Mouse (Mus musculus) embryonic facial prominence, embryonic 10.5 days (tissue): ENCODE data around the gene Carmil3. TPM values are rescaled to one million over a fixed set of nuclear protein-coding genes. Genes with fewer than 3 reads are reported as not detected.
A peak's percentile ranks its signal among the peaks of the same experiment; 100 is the strongest.

Experiments used
- DNase-seq: peaks from one replicate; pipeline ENCODE4 v3.0.0-alpha.2; 2017; ENCODE audit warnings: low spot score
- H3K27ac ChIP-seq: fragments of 300-500 bp; sonication (generic); replicated peaks from 2 replicates; pipeline ENCODE4 v1.5.1; 2016; ENCODE audit warnings: mild to moderate bottlenecking
- H3K27me3 ChIP-seq: fragments of 300-500 bp; sonication (generic); replicated peaks from 2 replicates; pipeline ENCODE4 v1.6.1; 2016; ENCODE audit warnings: low read depth, mild to moderate bottlenecking; ENCODE audit not compliant: poor library complexity, severe bottlenecking
- H3K36me3 ChIP-seq: fragments of 300-500 bp; sonication (generic); replicated peaks from 2 replicates; pipeline ENCODE4 v1.6.1; 2016; ENCODE audit warnings: mild to moderate bottlenecking, moderate library complexity
- H3K4me1 ChIP-seq: fragments of 300-500 bp; sonication (generic); 2 replicates; pipeline ENCODE4 v1.6.1; 2016
- H3K4me3 ChIP-seq: fragments of 300-500 bp; sonication (generic); 2 replicates; pipeline ENCODE4 v1.5.1; 2016; ENCODE audit warnings: mild to moderate bottlenecking, moderate library complexity
- H3K9me3 ChIP-seq: fragments of 300-500 bp; sonication (generic); 2 replicates; pipeline ENCODE4 v1.6.1; 2016; ENCODE audit warnings: mild to moderate bottlenecking
- WGBS: fragments of 180-500 bp; shearing (Covaris S2); methylation state at CpG from one replicate; pipeline ENCODE4 v1.1.7; 2016; 5-methylcytosine and 5-hydroxymethylcytosine counted together
- polyA plus RNA-seq: library from polyadenylated mRNA; unstranded; fragments of >200 nt; fragmentation: Nextera tagmentation; extraction: Ambion mirVana; gene quantifications from 2 replicates; pipeline ENCODE4 v1.2.1, GENCODE M21; 2016

The Carmil3 gene
- polyA plus RNA-seq, 1 experiment from 2014 or later, result 3.5 TPM

DNA sequence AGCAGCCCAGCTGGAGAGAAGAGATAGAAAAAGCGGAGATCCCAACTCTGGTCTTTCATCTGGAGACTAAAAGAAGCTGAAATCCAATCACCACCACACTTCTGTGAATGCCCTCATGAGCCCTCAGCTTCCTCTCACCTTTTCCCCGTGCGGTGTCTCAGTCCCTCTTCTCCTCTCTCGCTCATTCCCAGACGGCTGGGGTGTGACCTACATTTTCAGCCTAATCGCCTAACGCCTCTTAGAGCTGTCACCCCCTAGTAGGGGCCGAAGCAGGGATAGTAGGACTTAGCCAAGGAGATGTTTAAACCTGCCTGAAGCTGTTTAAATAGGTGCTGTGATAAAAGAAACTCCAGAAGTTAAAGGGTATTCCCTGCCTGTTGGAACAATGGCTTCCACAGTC lies 34.3 kb downstream of the Carmil3 start, which contains the start of gene Nrl:
Gene Nrl, minus strand, starts transcription at position 197 of the 400 bp plus-strand sequence.
- WGBS, result 38% methylated on average over 8 of the region's 8 CpGs
- no peaks in the 10 kb centered on the region for H3K9me3 ChIP-seq
- H3K4me3 ChIP-seq, result no peak within 1 kb of the TSS
- no peaks in the 10 kb centered on the region for H3K36me3 ChIP-seq
- DNase-seq, result no peak
- no peak within 1 kb of the TSS for H3K27ac ChIP-seq
- H3K27me3 ChIP-seq, result peaks cover 60% of the 10 kb centered on the region
- H3K4me1 ChIP-seq, result peaks cover 13% of the 10 kb centered on the region

- no peak overlapping the region for H3K27ac ChIP-seq
- WGBS, result 80% methylated on average over 2 of the region's 2 CpGs
- no peaks in the 10 kb centered on the region for H3K9me3 ChIP-seq
- peaks cover 48% of the 10 kb centered on the region for H3K27me3 ChIP-seq
- H3K4me1 ChIP-seq, result no peaks in the 10 kb centered on the region
- DNase-seq, result no peak
- no peak overlapping the region for H3K4me3 ChIP-seq
- H3K36me3 ChIP-seq, result no peaks in the 10 kb centered on the region
These were observed 36.2 kb downstream of the Carmil3 start for GRCm38 (mm10) chr14:55526674-55527073.

DNA sequence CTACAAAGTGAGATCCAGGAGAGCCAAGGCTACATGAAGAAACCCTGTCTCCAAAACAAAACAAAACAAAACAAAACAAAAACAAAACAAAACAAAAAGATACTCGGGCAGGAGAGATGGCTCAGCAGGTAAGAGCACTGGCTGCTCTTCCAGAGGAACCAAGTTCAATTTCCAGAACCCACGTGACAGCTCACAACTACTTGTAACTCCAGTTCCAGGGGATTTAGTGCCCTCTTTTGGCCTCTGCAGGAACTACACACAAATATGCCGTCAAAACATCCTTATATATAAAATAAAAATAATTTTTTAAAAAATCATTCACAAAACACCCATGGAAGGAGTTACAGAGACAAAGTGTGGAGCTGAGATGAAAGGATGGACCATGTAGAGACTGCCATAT lies 37.5 kb downstream of the Carmil3 start:
- DNase-seq, result peak; percentile 26
- no peak overlapping the region for H3K4me3 ChIP-seq
- WGBS, result 22% methylated on average over 3 of the region's 3 CpGs
- H3K36me3 ChIP-seq, result no peaks in the 10 kb centered on the region
- H3K27me3 ChIP-seq, result peaks cover 35% of the 10 kb centered on the region
- H3K9me3 ChIP-seq, result no peaks in the 10 kb centered on the region
- H3K4me1 ChIP-seq, result no peaks in the 10 kb centered on the region
- no peak overlapping the region for H3K27ac ChIP-seq

DNA sequence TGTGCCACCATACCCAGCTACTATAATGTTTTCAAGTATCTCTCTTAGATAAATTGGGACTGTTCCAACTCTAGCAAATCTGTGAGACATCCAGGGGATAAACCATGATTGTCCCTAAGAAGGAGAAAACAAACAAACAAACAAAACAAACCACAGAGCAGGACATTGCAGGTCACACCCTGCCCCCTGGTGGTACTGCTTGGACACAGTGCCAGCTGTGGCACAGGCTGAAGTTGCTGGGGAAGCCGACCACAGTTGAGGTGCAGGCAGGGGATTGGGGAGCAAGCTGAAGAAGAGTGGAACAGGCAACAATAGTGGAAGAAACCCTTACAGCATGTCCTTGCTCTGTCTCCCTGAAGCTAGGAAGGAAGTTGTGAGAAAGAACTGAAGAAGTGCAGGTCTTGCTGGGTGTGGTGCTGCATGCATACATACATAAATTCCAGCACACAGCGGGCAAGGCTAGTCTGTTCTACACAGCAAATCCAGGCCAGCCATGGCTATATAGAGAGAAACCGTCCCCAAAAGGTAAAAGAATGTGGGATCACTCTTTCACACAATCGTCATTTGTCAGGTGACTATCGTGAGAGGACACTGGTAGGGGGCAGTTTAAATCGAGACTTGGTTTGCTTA lies 45.8 kb downstream of the Carmil3 start:
- peak; percentile 43 for DNase-seq
- Histone ChIP-seq H3K36me3 (no peaks in the 10 kb centered on the region), H3K27ac (no peak overlapping the region), H3K9me3 (no peaks in the 10 kb centered on the region), H3K4me3 (no peak overlapping the region), H3K4me1 (peaks cover 18% of the 10 kb centered on the region), H3K27me3 (0 out of 2 replicates have a peak, but pooled peaks cover 6% of the 10 kb centered on the region)
- 54% methylated on average over 6 of the region's 6 CpGs for WGBS

DNA sequence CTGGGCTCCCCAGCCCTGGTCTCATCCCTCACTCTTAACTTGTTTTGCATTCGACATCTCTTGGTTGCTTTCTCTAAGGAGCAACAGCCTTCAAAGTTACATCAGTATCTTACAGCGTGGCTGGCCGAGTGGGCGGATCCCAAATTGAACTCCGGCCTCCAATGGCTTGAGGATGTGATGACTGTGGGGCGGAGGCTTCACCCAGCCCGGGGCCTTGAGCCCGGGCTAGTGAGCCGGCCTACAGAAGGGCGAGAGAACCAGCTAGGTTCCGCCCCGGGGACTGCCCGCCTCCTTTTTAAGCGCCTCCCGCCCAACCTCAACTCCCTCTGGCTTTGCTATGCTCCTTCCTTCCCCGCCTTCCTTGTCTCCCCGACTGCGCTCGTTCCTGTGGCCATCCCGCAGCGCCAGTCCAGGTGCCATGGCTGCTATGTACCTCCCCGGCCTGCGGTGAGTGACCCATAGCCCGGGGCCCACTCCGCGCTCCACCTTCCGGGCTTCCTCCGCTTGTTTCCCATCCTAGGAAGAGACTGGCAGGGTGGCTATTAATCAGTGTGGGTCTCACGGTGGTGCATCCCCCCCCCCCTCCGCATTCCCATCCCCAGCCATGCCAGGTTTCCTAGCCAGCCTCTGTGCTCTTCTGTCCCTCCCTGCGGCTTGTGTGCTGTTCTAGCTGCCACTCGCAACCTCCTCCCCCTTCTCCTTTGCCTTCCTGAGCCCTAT lies 49.8 kb downstream of the Carmil3 start, which contains the start of gene Pck2:
Gene Pck2, plus strand, starts transcription at position 200 of the 720 bp plus-strand sequence.
- H3K4me3 ChIP-seq, result peak within 1 kb of the TSS; percentile 75
- H3K9me3 ChIP-seq, result no peaks in the 10 kb centered on the region
- H3K27ac ChIP-seq, result peak within 1 kb of the TSS; percentile 88
- peaks cover 21% of the 10 kb centered on the region for H3K4me1 ChIP-seq
- WGBS, result under 1% methylated on average over 32 of the region's 32 CpGs
- DNase-seq, result peak; percentile 90
- H3K27me3 ChIP-seq, result 0 out of 2 replicates have a peak, but pooled peaks cover 6% of the 10 kb centered on the region
- H3K36me3 ChIP-seq, result peaks cover 28% of the 10 kb centered on the region

DNA sequence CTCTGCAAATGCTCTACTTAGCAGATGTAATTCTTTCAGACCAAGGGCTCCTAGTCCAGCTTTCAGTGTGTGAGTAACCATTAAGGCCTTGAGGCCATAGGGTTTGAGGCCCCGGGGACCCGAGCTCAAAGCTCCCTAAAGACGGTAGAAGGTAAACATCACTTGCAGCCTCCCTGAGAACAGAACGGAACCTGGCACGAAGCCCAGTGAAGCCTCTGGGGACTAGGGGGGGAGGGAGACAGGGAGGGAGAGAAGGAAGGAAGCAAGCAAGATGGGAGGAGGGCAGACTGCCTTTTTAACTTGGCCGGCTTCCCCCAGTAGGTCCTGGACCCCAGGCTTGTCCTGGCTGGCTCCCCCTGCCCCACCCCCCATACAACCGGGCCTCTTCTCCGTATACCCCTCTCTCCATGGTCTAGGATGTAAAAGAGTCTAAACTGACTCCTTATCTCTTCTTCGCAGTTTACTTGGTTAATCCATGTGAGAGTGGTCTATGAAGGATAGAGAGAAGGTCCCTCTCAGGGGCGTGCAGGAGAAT lies 50.4 kb downstream of the Carmil3 start:
- Histone ChIP-seq H3K36me3 (peaks cover 33% of the 10 kb centered on the region), H3K27ac (peak overlapping the region; percentile 88), H3K4me1 (peaks cover 21% of the 10 kb centered on the region), H3K4me3 (peak overlapping the region; percentile 75), H3K27me3 (0 out of 2 replicates have a peak, but pooled peaks cover 6% of the 10 kb centered on the region), H3K9me3 (no peaks in the 10 kb centered on the region)
- WGBS, result 6% methylated on average over 10 of the region's 10 CpGs
- peak; percentile 66 for DNase-seq

GRCm38 (mm10) chr14:55542268-55542667 lies 51.8 kb downstream of the Carmil3 start:
- H3K27me3 ChIP-seq, result 0 out of 2 replicates have a peak, but pooled peaks cover 6% of the 10 kb centered on the region
- no peak overlapping the region for H3K27ac ChIP-seq
- H3K4me1 ChIP-seq, result peaks cover 21% of the 10 kb centered on the region
- no peak for DNase-seq
- peaks cover 46% of the 10 kb centered on the region for H3K36me3 ChIP-seq
- H3K9me3 ChIP-seq, result no peaks in the 10 kb centered on the region
- no peak overlapping the region for H3K4me3 ChIP-seq
- WGBS, result 96% methylated on average over 12 of the region's 12 CpGs

GRCm38 (mm10) chr14:55544334-55544733 lies 53.9 kb downstream of the Carmil3 start:
- no peak for DNase-seq
- peaks cover 66% of the 10 kb centered on the region for H3K36me3 ChIP-seq
- H3K27me3 ChIP-seq, result no peaks in the 10 kb centered on the region
- peaks cover 21% of the 10 kb centered on the region for H3K4me1 ChIP-seq
- no peaks in the 10 kb centered on the region for H3K9me3 ChIP-seq
- 94% methylated on average over 9 of the region's 9 CpGs for WGBS
- H3K4me3 ChIP-seq, result no peak overlapping the region
- no peak overlapping the region for H3K27ac ChIP-seq

- Histone ChIP-seq H3K4me1 (no peaks in the 10 kb centered on the region), H3K9me3 (no peaks in the 10 kb centered on the region), H3K27ac (no peak overlapping the region), H3K4me3 (no peak overlapping the region), H3K27me3 (no peaks in the 10 kb centered on the region), H3K36me3 (peaks cover 41% of the 10 kb centered on the region)
- DNase-seq, result no peak
- WGBS, result 88% methylated on average over 6 of the region's 6 CpGs
These were observed 59.7 kb downstream of the Carmil3 start for GRCm38 (mm10) chr14:55550191-55550590.

DNA sequence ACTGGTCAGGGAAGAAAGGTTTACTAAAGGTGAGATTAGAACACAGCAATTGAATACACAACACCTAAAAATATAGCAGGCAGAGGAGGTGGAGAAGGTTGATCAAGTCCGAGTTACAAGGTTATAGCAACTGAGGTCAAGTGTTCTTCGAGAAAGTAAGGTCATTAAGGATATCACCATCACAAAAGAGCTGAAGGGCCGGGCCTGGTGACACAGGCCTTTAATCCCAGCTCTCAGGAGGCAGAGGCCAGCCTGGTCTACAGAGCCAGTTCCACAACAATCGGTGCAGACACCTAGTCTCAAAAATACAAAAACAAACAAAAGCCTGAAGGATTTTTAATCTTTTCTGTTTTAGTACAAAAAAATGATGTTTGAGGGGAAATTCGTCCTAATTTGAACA lies 60.9 kb downstream of the Carmil3 start:
- Histone ChIP-seq H3K4me3 (no peak overlapping the region), H3K9me3 (no peaks in the 10 kb centered on the region), H3K36me3 (peaks cover 31% of the 10 kb centered on the region), H3K4me1 (no peaks in the 10 kb centered on the region), H3K27me3 (no peaks in the 10 kb centered on the region), H3K27ac (no peak overlapping the region)
- no peak for DNase-seq
- 74% methylated on average over 5 of the region's 5 CpGs for WGBS

DNA sequence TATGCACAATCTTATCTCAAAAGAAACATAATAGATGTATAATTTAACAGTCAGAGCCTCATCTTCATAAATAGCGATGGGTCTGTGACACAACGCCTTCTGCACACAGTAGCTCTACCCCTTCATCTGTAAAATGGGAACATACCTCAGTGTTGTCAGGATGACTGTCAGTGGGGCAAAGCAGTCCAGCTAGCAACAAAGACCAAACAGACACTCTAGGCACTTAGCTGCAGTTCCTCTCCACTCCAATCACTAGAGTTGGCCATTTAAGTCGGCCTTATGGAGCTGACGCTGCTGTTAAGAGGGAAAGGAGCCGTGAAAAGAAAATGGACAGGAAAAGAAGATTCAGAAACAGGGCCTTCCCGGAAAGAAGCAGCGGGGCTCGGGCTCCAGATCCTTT lies 61.3 kb downstream of the Carmil3 start:
- no peak for DNase-seq
- Histone ChIP-seq H3K27me3 (no peaks in the 10 kb centered on the region), H3K9me3 (no peaks in the 10 kb centered on the region), H3K4me3 (no peak overlapping the region), H3K4me1 (peaks cover under 1% of the 10 kb centered on the region; the same call in 1 of the 2 replicates), H3K27ac (no peak overlapping the region), H3K36me3 (peaks cover 28% of the 10 kb centered on the region)
- WGBS, result 91% methylated on average over 8 of the region's 8 CpGs

DNA sequence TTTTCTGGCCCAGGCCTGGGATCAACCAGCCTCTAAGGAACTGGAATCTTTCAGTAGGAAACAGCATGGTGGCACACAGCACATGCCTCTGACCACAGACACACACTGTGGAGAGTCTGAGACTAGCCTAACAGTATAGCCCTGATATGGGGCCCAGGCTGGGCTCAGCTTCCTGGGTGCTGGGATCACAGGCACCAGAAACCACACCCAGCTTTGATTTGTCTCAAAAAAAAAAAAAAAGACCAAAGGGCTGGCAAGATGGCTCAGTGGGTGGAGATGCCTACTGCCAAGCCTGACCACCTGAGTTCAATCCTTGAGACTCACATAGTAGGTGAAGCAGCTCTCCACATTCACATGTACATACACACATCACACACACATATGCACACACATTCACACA lies 64.2 kb downstream of the Carmil3 start:
- peaks cover 10% of the 10 kb centered on the region for H3K4me1 ChIP-seq
- no peaks in the 10 kb centered on the region for H3K9me3 ChIP-seq
- no peaks in the 10 kb centered on the region; the same call in 1 of the 2 replicates for H3K36me3 ChIP-seq
- H3K27me3 ChIP-seq, result no peaks in the 10 kb centered on the region
- H3K27ac ChIP-seq, result no peak overlapping the region
- H3K4me3 ChIP-seq, result no peak overlapping the region
- no peak for DNase-seq

- no peaks in the 10 kb centered on the region for H3K9me3 ChIP-seq
- WGBS, result 81% methylated on average over 3 of the region's 3 CpGs
- no peaks in the 10 kb centered on the region for H3K27me3 ChIP-seq
- H3K27ac ChIP-seq, result no peak overlapping the region
- no peak for DNase-seq
- no peak overlapping the region for H3K4me3 ChIP-seq
- peaks cover 10% of the 10 kb centered on the region for H3K4me1 ChIP-seq
- H3K36me3 ChIP-seq, result no peaks in the 10 kb centered on the region
These were observed 65.3 kb downstream of the Carmil3 start for GRCm38 (mm10) chr14:55555788-55556187.
